Mouse (Mus musculus) CH12.LX (cell line): ENCODE results near the gene E130311K13Rik.

Experiments
- CHD2 ChIP-seq: IDR thresholded peaks from 2 replicates; pipeline ENCODE4 v1.6.1; 2011; ENCODE audit warnings: low read length, improper control_type of control experiment
- CTCF ChIP-seq, 2 experiments: IDR thresholded peaks in 1 of 2; conservative IDR thresholded peaks in 1 of 2; 2 replicates each; pipeline ENCODE4 v1.5.1; 2011 to 2012; ENCODE audit warnings: low read depth in 2 of 2, low read length in 2 of 2, improper control_type of control experiment in 1 of 2, inconsistent platforms in 1 of 2, mild to moderate bottlenecking in 1 of 2, moderate library complexity in 1 of 2
- E2F4 ChIP-seq: IDR thresholded peaks from 2 replicates; pipeline ENCODE4 v1.6.1; 2011; ENCODE audit warnings: low read depth, low read length, improper control_type of control experiment; ENCODE audit not compliant: insufficient replicate concordance
- EP300 ChIP-seq: IDR thresholded peaks from 2 replicates; pipeline ENCODE4 v1.6.1; 2011; ENCODE audit warnings: low read length, improper control_type of control experiment
- MAZ ChIP-seq: IDR thresholded peaks from 2 replicates; pipeline ENCODE4 v1.6.1; 2012; ENCODE audit warnings: low read depth, mild to moderate bottlenecking, inconsistent platforms, low read length, improper control_type of control experiment, moderate library complexity
- TCF12 ChIP-seq: IDR thresholded peaks from 2 replicates; pipeline ENCODE4 v1.6.1; 2014; ENCODE audit warnings: low read depth, mild to moderate bottlenecking, inconsistent platforms, low read length, improper control_type of control experiment
- USF1 ChIP-seq: IDR thresholded peaks from 2 replicates; pipeline ENCODE4 v1.6.1; 2014; ENCODE audit warnings: low read depth, mild to moderate bottlenecking, inconsistent platforms, low read length, improper control_type of control experiment

DNA sequence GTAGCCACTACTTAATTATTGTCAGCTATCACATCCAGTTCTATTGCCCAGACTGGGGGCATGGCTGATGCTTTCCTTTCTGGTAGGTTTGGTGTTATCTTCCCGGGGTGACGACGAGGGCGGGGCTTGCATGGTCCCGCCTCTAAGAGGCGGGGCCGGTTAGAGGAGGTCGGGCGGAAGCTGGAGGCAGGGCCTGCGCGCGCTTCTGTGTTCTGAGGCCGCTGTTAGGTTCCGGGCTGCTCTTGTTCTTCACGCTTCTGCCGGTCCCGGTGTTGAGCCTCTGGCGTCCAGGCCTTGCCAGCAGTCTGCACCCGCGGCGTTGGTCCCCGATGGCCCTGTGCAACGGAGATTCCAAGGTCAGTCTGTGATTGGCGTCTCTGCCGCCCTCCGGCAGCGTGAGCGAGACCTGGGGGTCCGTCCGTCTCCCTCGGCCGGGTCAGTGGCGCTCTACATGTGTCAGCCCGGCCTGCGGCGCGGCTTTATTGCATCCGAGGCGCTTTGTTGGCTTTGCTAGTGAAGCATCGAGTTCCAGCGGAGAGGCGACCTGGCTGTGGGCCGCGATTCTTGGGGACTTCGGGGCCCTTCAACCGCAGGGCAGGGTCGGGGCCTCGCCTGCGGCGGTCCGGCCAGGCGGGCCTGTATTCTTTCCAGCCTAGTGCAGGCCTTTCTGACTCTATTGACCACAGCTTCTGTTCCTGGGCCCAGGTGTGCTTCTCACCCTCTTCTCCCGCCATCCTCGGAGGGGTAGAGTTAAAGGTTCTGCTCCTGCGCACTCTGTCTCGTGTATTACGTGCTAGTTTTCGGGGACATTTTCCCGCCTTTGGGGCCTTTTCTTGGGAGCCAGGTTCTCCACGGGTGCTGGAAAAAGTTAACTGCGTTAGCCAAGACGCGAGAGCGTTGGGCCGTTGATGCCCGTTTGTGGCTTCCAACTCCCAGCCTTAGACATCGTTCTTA, 47.0 kb upstream of the E130311K13Rik start, which contains the start of gene Gmps:
- peak; percentile 75; the same call in 1 of the 2 replicates for TF ChIP-seq E2F4
- TF ChIP-seq TCF12 = peak; percentile 79
- no peak for TF ChIP-seq MAZ
- TF ChIP-seq USF1 = no peak
- TF ChIP-seq CTCF (conservative IDR thresholded peaks at IDR 0.05 in 1 of 2, IDR thresholded peaks at IDR 0.05 in 1 of 2; ENCODE audit: low read depth in 2 of 2, low read length in 2 of 2) = no peak
- no peak for TF ChIP-seq CHD2
- TF ChIP-seq EP300 = no peak
